Mouse (Mus musculus) olfactory bulb, adult 2 months (tissue): ENCODE results near the gene Med13. TPM values are rescaled to one million over a fixed set of nuclear protein-coding genes. Genes with fewer than 3 reads are reported as not detected.

ENCODE experiments used
- H3K27ac ChIP-seq: fragments of 200-500 bp; 2 replicates; pipeline ENCODE4 v1.5.1; 2012; ENCODE audit warnings: low read depth, low read length; ENCODE audit not compliant: insufficient read depth
- H3K4me1 ChIP-seq: fragments of 200-500 bp; 2 replicates; pipeline ENCODE4 v1.6.1; 2012; ENCODE audit warnings: low read length; ENCODE audit not compliant: control insufficient read depth, insufficient read depth
- H3K4me3 ChIP-seq: fragments of 200-500 bp; 2 replicates; pipeline ENCODE4 v1.5.1; 2012; ENCODE audit warnings: mild to moderate bottlenecking, low read depth, low read length, moderate library complexity; ENCODE audit not compliant: insufficient read depth
- CTCF ChIP-seq: fragments of 200-500 bp; IDR thresholded peaks from 2 replicates; pipeline ENCODE4 v1.5.1; 2012; ENCODE audit warnings: low read depth, mild to moderate bottlenecking, low read length, moderate library complexity; ENCODE audit not compliant: insufficient read depth
- POLR2A ChIP-seq: fragments of 200-500 bp; IDR thresholded peaks from 2 replicates; pipeline ENCODE4 v1.6.1; 2012; ENCODE audit warnings: mild to moderate bottlenecking, low read depth, low read length, moderate library complexity; ENCODE audit not compliant: insufficient read depth
- WGBS: fragments of 180-500 bp; shearing (Covaris S2); methylation state at CpG from one replicate; pipeline ENCODE4 v1.1.7; 2018; 5-methylcytosine and 5-hydroxymethylcytosine counted together
- polyA plus RNA-seq: library from polyadenylated mRNA; stranded (reverse); fragments of >200 nt; gene quantifications from 2 replicates; pipeline ENCODE4 v1.2.4, GENCODE M21; 2012; ENCODE audit warnings: low replicate concordance; ENCODE audit not compliant: missing spikeins, insufficient read depth, insufficient read length

The Med13 gene
- polyA plus RNA-seq, 1 experiment: 456 TPM

DNA sequence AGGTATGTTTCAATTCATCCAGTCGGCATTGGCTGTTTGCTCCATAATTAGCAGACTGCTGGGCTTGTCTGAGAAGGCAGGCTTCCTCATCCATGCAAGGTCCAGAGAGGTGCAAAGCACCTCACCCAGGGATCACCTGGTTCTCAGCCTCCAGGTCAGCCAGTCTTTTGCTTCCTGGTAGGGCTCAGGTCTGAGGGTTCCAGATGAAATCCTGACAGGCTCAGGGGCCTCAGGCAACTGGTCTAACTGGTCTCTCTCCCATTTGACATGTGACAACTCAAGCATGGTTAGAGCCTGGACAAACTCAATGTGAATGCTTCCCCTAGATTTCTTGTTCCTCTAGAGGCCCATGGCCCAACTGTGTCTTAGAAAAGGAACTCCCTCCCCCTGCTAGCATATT lies 32.9 kb upstream of the Med13 start:
- 15% methylated on average over 1 of the region's 1 CpGs for WGBS
- H3K4me1 ChIP-seq: peaks cover 16% of the 10 kb centered on the region
- H3K4me3 ChIP-seq: no peak overlapping the region
- TF ChIP-seq POLR2A (no peak), CTCF (no peak)
- no peak overlapping the region for H3K27ac ChIP-seq

DNA sequence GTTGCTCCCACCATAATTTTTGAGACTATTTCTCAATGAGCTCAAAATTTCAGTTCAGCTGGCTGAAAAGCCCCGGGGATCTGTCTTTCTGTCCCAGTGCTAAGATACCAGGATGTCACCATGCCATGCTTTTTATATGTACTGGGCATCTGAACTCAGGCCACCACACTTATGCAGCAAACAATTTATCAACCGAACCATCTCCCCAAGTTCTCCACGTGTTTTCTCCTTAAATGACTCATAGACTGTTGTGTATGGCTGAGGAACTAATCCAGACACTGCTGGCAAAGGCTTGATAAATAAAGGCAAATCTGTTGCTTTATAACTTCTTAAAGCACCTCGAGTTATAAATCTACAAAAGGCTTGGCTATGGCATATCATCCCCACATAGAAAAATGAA lies 32.1 kb upstream of the Med13 start:
- Histone ChIP-seq H3K4me1 (peaks cover 16% of the 10 kb centered on the region), H3K27ac (peak overlapping the region; percentile 19; the same call in 1 of the 2 replicates), H3K4me3 (no peak overlapping the region)
- no peak for TF ChIP-seq POLR2A
- no peak for TF ChIP-seq CTCF
- 43% methylated on average over 4 of the region's 4 CpGs for WGBS

DNA sequence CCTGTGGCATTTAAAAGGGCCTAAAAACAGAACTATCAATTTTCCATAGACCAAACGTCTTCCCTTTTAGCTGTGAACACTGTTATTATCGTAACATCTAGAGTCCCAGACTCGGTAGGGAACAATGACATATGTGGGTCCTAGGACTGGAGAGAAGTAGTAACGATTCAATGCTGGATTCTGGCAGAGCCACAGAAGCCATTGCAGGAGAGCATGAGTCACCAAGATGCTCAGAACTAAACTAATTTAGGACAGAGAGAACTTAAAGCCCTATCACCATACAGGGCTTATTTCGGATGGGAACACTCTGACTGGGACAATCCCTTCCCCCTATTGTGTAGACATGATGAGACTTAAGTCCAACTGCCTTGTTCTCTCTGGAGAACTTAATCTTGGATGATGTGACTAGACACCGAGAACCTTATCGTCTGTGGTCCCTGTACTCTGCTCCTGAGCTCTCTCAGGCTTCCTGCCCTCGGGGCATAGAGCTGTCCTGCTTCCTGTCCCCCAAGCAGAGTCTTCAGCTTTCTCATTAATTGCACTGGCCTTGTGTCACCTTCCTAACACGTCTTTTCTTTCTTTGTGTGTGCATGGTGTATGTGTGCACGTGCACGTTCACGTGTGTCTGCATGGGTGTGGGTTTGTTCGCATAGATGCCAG lies 31.5 kb upstream of the Med13 start:
- Histone ChIP-seq H3K27ac (peak overlapping the region; percentile 19; the same call in 1 of the 2 replicates), H3K4me1 (peaks cover 16% of the 10 kb centered on the region), H3K4me3 (no peak overlapping the region)
- 55% methylated on average over 13 of the region's 13 CpGs for WGBS
- TF ChIP-seq CTCF (no peak), POLR2A (no peak)

DNA sequence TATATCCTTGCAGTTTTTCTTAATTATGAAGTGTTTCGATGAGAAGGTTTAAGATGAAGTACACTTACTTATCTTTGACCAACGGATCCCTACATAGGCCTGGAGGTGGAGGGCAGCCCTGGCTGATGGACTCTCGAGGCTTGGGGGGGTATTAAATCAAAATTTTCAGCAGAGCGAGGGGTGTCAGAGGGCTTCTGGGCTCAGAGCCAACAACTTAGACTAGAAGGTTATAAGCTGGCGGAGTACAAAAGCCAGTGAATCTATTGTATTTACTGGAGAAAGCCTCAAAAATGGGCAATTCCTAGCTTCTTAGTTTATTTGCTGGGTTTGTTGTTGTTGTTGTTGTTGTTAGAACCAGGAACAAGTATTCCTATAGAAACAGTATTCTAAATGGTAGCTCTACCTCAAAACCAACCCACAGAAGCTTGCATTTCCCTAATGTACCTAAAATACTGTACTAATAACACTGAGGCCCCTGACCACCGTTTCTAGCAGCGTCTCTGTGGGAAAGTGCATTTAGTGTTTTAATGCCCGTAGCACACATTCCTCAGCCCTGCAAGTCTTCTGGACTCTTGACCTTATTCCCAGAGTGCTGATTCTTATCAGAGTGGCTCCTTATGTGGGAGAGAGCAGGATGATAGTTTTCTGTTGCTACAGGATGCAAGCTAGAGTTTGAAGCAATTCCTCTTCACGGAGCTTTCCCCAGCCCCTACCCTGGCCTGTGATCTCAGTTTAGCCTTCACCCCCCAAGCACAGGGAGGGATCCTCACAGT lies 29.9 kb upstream of the Med13 start:
- no peak for TF ChIP-seq CTCF
- no peak for TF ChIP-seq POLR2A
- WGBS: 55% methylated on average over 9 of the region's 9 CpGs
- Histone ChIP-seq H3K4me1 (peaks cover 16% of the 10 kb centered on the region), H3K4me3 (no peak overlapping the region), H3K27ac (no peak overlapping the region)

DNA sequence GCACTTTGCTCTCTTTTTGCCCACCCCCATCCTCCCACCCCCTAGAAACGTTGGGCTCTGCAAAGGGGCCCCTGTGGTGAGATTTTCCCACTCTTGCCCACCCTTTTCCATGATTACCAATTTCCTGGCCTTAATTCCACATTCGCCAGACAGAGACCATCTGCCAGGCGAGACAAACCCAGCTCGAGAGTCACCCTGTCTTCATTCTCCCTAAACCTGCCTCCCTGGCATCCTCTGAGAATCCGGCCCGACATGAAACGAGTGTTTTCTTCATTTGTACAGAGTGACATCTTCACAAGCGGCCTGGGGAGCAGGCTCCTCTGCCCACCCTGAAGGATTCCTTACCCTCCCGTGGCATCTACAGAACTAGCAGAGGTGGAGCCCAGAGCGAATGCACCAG lies 29.2 kb upstream of the Med13 start:
- Histone ChIP-seq H3K4me3 (no peak overlapping the region), H3K4me1 (peaks cover 16% of the 10 kb centered on the region), H3K27ac (no peak overlapping the region)
- 55% methylated on average over 10 of the region's 10 CpGs for WGBS
- TF ChIP-seq CTCF: no peak
- TF ChIP-seq POLR2A: no peak

DNA sequence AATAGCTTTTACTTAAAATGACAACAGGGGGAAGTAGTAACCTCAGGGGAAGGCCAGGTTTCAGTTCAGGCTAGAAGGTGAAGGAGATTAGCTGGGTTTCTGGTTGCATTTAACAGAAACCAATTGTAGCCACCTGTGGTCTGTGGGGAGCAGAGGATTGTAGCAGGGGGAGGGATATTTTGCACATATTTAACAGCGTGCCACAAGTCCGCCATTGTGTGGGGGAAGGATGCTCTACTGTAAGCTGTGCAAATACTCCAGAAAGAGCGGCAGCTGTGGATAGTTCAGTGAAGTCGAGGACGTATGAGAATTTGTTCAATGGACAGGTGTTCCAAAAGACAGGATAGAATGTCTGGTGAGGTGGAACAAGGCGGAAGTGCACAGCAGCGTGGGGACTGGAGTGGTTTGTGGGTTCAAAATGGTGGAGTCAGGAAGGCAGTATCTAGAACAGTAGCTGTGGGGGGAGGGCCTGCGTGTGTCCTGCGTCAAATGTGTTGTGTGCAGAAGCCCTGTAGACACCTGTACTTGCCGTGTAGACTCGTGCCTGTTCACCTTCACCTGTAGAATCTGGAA lies 28.4 kb upstream of the Med13 start:
- H3K4me3 ChIP-seq: no peak overlapping the region
- no peak overlapping the region for H3K27ac ChIP-seq
- TF ChIP-seq CTCF (no peak), POLR2A (no peak)
- 91% methylated on average over 11 of the region's 11 CpGs for WGBS
- H3K4me1 ChIP-seq: peaks cover 16% of the 10 kb centered on the region

DNA sequence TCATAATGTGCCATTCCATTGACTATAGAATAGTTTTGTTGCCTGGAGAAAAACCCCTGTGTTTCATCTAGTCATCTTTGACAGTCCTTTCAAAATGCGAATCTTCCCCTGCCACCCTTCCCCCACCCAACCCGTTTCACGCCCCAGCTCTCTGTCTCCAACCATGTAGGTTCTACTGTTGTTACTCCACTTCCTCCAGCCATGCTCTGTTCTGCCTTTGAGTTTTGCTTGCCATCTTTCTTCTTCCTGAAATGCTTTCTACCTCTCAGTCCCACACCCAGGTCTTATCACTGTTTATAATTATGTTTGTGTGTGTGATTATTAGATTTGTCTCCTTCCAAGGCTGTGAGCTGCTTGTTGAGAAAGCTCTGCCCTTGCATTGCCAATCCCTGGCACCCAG lies 26.7 kb upstream of the Med13 start:
- TF ChIP-seq POLR2A: no peak
- H3K4me3 ChIP-seq: no peak overlapping the region

DNA sequence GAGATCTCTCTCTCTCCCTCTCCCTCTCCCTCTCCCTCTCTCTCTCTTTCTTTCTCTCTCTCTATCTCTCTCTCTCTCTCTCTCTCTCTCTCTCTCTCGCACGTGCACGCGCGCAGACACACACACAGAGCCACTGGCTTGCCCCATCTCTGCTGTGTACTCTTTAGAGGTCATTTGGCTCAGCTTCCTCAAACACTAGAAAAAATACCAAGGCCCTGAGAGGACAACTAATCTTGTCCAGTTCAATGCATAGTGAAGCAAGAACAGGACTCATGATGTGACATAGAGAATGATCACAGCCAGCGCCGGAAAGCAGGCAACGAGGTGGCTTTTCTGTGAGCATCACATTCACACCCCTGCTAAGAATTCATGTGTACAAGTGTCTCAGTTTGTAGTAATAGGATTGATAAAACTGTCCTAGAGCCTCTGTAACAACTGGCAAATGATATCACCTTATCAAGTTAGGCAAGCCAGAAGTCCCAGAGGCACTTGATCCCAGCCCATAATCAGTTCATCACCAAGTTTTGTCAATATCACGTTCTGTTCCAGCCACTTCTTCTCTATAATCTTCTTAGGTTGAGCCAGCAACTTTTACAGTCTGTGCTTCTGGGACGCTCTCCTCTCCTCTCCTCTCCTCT lies 25.2 kb upstream of the Med13 start:
- TF ChIP-seq CTCF (no peak), POLR2A (no peak)
- 90% methylated on average over 10 of the region's 10 CpGs for WGBS
- H3K27ac ChIP-seq: no peak overlapping the region
- peaks cover 8% of the 10 kb centered on the region for H3K4me1 ChIP-seq
- no peak overlapping the region for H3K4me3 ChIP-seq

More for the DNA sequence above, 26.7 kb upstream of the Med13 start:
- WGBS: 90% methylated on average over 3 of the region's 3 CpGs
- Histone ChIP-seq H3K4me1 (peaks cover 11% of the 10 kb centered on the region), H3K27ac (no peak overlapping the region)
